Mouse (Mus musculus) lung, adult 2 months (tissue): Measurements from ENCODE around the gene Gcnt2. TPM values are rescaled to one million over a fixed set of nuclear protein-coding genes. Genes with fewer than 3 reads are reported as not detected.
"Not testable (repeated sequence)": the region's sequence is repeated elsewhere in the genome, so short reads cannot be mapped to it uniquely, and the experiment has no call there.

Experiments used
- DNase-seq: peaks from one replicate; pipeline ENCODE4 v3.0.0; 2022
- H3K4me1 ChIP-seq: fragments of 200-500 bp; 2 replicates; pipeline ENCODE4 v1.6.1; 2011; ENCODE audit warnings: low read length; ENCODE audit not compliant: control insufficient read depth, insufficient read depth
- H3K4me3 ChIP-seq: fragments of 200-500 bp; replicated peaks from 2 replicates; pipeline ENCODE3; 2011; ENCODE audit warnings: low read depth, mild to moderate bottlenecking, control low read depth, low read length; ENCODE audit errors: extremely low read depth
- CTCF ChIP-seq: fragments of 200-500 bp; IDR thresholded peaks from 2 replicates; pipeline ENCODE4 v1.5.1; 2011; ENCODE audit warnings: mild to moderate bottlenecking, low read length, control low read depth; ENCODE audit not compliant: insufficient read depth
- POLR2A ChIP-seq: fragments of 200-500 bp; IDR thresholded peaks from 2 replicates; pipeline ENCODE4 v1.6.1; 2011; ENCODE audit warnings: low read depth, mild to moderate bottlenecking, control low read depth, low read length, borderline replicate concordance; ENCODE audit errors: extremely low read depth
- WGBS: fragments of 180-500 bp; shearing (Covaris S2); methylation state at CpG from one replicate; pipeline ENCODE4 v1.1.7; 2018; 5-methylcytosine and 5-hydroxymethylcytosine counted together
- polyA plus RNA-seq: library from polyadenylated mRNA; depleted of rRNA; stranded (reverse); fragments of >200 nt; gene quantifications from 2 replicates; pipeline ENCODE4 v1.2.3, GENCODE M21; 2012

Gene Gcnt2
- polyA plus RNA-seq, 1 experiment: 17.5 TPM

DNA sequence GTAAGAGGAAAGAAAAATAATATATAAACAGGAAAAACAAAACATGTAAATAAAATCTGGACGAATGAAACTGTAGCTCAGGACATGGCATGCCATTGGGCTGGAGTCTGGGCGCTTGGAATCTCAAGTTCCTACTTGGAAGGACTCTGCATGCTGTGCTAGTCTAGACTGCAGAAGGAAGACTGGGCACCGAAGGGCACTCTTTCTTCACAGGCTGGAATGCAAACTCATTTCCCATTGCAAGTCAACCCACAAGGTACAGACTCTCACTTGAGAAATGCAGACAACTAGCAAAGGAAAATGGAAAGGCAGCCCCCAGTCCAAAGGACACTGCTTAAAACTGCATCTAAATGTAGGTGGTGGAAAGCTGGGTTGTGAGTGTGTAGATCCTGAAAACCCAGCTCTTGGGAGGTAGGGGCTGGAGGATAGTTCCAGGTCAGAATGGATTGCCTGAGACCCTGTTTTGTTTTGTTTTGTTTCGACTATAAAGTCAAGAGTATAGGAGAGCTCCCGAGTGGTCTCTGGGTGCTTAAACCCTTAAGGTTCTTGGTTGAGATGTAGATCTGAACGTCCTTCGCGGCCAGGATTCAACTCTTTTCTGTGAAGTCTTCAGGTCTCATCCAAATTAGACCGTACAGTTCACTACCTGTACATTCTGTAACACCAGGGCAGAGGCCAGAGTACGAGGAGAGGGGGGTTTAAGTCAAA is 26.5 kb downstream of the Gcnt2 start:
- no peak overlapping the region for H3K4me3 ChIP-seq
- no peak for DNase-seq
- peaks cover 3% of the 10 kb centered on the region; the same call in 1 of the 2 replicates for H3K4me1 ChIP-seq
- TF ChIP-seq POLR2A (no peak), CTCF (no peak)
- WGBS: 34% methylated on average over 10 of the region's 10 CpGs

DNA sequence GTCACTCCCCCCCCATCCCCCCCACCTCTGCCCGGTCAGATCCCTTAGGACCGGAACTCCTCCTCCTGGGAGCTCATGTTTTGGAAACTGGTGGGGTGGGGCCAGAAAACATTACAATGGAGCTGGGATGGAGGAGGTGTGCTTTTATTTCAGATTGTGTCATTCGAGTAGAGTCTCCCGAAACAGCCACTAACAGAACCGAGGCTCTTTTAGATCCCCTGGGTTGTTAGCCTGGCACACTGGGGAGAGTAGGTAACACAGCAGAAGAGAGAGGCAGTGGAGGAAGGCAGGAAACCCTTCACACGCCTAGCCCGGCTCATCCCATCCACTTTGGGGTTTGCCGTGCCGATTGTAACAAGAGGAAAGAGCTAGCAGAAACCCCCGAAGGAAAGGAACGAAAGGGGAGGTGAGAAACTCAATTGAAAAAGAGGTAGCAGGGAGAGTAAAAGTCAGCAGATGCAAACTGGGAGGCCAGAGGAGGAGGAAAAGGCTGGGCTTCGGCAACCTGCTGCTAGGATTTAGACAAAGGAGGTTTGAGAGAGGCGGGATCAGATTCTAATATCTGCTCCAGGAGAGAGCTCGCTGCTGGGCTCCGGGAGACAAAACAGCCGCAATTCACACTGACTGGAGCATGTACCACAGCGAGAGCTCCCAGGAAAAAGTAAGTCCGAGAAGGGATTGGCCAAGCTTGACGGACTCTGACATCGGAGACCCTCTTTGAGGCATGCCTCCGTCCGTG is 27.3 kb downstream of the Gcnt2 start:
- 0 out of 2 replicates have a peak, but pooled peaks have one; percentile 6 for TF ChIP-seq POLR2A
- no peak for TF ChIP-seq CTCF
- Histone ChIP-seq H3K4me1 (peaks cover 3% of the 10 kb centered on the region; the same call in 1 of the 2 replicates), H3K4me3 (peak overlapping the region; percentile 48)
- DNase-seq: peak; percentile 43
- 3% methylated on average over 22 of the region's 22 CpGs for WGBS

DNA sequence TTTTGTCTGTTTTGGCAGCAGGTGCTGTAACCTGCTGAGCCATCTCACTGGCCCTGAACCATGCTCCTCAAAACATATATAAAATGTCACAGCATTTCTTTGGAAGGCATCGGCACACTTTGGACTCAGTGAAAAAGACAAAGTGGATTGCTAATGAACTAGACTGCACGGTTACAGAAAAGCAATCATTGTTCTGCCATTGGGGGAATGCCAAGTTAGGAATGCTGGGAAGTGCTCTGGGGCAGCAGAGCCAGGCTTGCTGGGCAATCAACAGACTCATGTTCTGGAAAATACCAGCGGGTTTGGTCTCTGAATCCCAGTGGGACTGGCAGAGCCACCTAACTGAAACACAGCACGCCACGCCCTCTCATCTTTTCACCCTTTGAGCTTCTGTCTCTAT is 31.0 kb downstream of the Gcnt2 start:
- DNase-seq: no peak
- WGBS: 42% methylated on average over 5 of the region's 5 CpGs
- no peak for TF ChIP-seq CTCF
- no peak for TF ChIP-seq POLR2A
- Histone ChIP-seq H3K4me1 (peaks cover 14% of the 10 kb centered on the region), H3K4me3 (no peak overlapping the region)

DNA sequence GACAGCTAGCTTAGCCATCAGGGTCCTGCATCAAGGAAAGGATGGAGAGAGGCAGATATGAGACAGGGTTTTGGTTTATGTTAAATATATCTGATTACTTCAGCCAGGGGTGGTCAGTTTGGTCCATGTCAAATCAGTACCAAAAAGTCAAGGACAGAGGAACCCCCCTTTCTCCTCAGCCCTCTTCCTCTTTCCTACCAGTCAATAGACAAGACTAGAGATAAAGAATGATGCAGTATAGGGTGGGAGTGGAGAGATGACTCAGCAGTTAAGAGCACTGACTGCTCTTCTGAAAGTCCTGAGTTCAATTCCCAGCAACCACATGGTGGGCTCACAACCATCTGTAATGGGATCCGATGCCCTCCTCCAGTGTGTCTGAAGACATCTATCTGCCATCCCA is 31.8 kb downstream of the Gcnt2 start:
- H3K4me3 ChIP-seq, DNase-seq: not testable (repeated sequence)
- 100% methylated on average over 1 of the region's 1 CpGs for WGBS
- peaks cover 14% of the 10 kb centered on the region for H3K4me1 ChIP-seq

DNA sequence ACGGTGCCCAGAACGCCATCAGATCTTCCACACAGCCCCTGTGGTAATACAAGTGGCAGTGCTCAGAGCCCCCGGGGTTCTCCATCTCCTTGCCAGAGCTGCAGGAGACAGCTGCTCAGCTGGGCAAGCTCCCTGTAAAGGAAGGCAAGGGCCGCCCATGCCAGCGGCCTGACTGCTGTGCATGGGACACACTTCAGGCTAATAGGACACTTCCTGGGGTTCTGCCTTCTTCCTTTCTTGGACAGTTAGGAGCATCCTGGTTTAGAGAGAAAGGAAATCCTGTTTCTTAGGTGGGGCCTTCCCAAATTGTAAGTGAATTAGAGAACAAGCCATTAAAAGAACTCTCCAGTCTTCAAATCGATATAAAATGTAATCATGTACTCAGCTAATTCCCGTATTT is 32.5 kb downstream of the Gcnt2 start:
- Histone ChIP-seq H3K4me1 (peaks cover 14% of the 10 kb centered on the region), H3K4me3 (no peak overlapping the region)
- WGBS: 49% methylated on average over 7 of the region's 7 CpGs
- no peak for DNase-seq
- TF ChIP-seq POLR2A (peak; percentile 33; the same call in 1 of the 2 replicates), CTCF (no peak)

DNA sequence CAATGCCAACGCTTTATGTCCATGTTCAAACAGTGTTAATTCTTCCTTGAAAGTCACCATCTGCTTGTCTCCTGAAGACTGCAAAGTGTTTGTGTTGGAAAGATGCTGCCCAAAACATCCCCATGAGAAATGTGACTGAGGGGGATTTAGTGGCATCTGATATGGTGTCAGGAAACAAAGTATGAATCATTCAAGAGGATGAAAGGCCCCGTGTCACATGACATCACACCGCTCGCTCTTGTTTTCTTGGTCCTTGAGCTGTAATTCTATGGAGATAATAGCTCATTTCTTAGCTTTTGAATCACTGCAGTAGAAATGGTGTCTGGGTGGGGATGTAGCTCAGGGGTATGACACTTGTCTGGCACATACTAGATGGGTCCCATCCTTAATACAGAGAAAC is 33.0 kb downstream of the Gcnt2 start:
- DNase-seq: no peak
- no peak overlapping the region for H3K4me3 ChIP-seq
- TF ChIP-seq CTCF: no peak
- TF ChIP-seq POLR2A: no peak
- WGBS: 54% methylated on average over 4 of the region's 4 CpGs
- H3K4me1 ChIP-seq: peaks cover 14% of the 10 kb centered on the region

DNA sequence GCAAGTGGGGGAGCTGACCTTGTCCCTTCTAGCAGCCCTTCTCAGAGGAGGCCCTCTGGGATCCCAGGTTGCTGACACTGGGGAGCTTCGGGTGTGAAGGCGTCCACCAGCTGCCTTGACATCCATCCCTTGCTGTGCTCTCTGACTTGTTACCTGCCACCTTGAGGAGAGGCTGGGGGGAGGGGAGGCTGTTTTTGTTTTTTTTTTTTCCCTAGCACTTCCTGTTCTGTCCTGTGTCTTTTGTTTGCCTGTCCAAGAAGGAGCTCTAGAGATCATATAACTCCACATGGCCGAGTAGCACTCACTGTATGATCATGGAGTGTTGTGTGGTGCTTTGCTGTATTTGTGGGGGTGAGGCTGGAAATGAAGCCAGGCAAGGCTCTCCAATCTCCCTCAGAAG is 34.0 kb downstream of the Gcnt2 start:
- H3K4me3 ChIP-seq: no peak overlapping the region
- H3K4me1 ChIP-seq: peaks cover 14% of the 10 kb centered on the region
- TF ChIP-seq CTCF (no peak), POLR2A (no peak)
- WGBS: 73% methylated on average over 3 of the region's 3 CpGs
- DNase-seq: no peak

DNA sequence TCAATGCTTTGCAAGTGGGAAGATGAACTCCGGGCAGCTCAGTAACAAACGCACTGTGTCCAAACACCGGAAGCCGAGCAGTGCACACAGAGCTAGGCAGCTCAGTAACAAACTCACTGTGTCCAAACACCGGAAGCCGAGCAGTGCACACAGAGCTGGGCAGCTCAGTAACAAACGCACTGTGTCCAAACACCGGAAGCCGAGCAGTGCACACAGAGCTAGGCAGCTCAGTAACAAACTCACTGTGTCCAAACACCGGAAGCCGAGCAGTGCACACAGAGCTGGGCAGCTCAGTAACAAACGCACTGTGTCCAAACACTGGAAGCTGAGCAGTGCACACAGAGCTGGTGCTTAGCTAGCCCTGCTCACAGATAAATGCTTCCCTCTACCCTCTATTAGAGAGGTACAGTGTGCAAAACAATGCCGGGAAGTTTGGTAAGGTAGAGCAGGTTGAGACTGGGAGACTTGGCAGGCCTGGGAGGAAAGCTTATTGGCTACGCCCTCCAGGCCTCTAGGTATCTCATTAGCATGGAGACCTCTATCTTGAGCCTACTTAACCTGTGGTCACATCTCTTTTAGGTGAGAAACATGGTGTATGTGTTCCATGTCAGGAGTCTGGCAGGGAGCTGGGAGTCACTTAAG is 38.6 kb downstream of the Gcnt2 start:
- not testable (repeated sequence) for H3K4me3 ChIP-seq, DNase-seq, H3K4me1 ChIP-seq
- 54% methylated on average over 14 of the region's 14 CpGs for WGBS

DNA sequence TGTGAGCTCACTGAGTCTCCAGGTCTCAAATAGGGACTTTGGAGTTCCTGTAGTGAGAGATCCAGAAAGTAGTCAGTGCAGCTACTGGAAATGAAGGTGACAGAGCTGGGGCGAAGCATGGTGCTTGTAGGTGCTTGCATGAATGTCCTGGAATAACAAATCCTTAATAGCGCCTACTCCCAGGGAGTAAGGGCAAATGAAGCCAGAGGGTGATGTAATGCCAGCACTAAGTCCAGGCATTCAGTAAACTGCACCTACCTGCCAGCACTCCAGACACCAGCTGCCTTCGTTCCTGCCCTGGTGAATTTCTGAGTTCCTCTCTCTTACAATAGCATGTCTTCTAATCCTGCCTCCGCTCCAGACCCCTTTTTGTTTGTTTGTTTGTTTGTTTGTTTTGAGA is 39.1 kb downstream of the Gcnt2 start:
- H3K4me3 ChIP-seq: no peak overlapping the region
- H3K4me1 ChIP-seq: peaks cover 5% of the 10 kb centered on the region; the same call in 1 of the 2 replicates
- no peak for DNase-seq
- TF ChIP-seq CTCF (no peak), POLR2A (no peak)
- 74% methylated on average over 4 of the region's 4 CpGs for WGBS
